10 mouse cellular contexts compared by ENCODE assay signal in genomic region chr14:54817791-54818190, GRCm38 (mm10). TPM values are rescaled to one million over a fixed set of nuclear protein-coding genes. Genes with fewer than 3 reads are reported as not detected.
DNase-seq lines count a peak whose midpoint lies in the region; ATAC-seq and TF ChIP-seq lines count a peak whose summit lies in the region.
"Had no signal": no experiment of that assay in that cellular context is flagged by ENCODE, and none has a peak within 500 bp of the region (broad histone marks: within the 10 kb centered on the region; RNA-seq: fewer than 3 reads in every experiment).

No protein-coding gene starts in this region.

- 13% methylated on average over 2 of the region's 2 CpGs for WGBS in cerebellum, adult 2 months

- intact Hi-C loops in left cerebral cortex, postnatal 14 days (cut with DNase I): loop anchor here (1.0 kb wide), 1 partner anchor 103 kb away; no protein-coding TSS in a partner anchor
- intact Hi-C loops in left cerebral cortex, postnatal 36 days (cut with DNase I): loop anchor here (1.0 kb wide), 1 partner anchor 103 kb away; no protein-coding TSS in a partner anchor

- no peaks in the 10 kb centered on the region for H3K4me1 ChIP-seq in cerebellum, adult 2 months (ENCODE audit: control insufficient read depth, insufficient read depth, low read length)

- no peak overlapping the region for H3K4me3 ChIP-seq in cerebellum, adult 2 months (replicated peaks; ENCODE audit: insufficient read depth, low read depth, low read length)

- TF ChIP-seq POLR2A in cerebellum, adult 2 months (IDR thresholded peaks at IDR 0.05; ENCODE audit: borderline replicate concordance, insufficient read depth, low read length): no peak

- peak; percentile 69 for TF ChIP-seq CTCF in cerebellum, adult 2 months (IDR thresholded peaks at IDR 0.05; ENCODE audit: borderline replicate concordance, insufficient read depth, low read depth, low read length)

- no peaks in the 10 kb centered on the region for H3K27me3 ChIP-seq in cerebellum, adult 2 months (ENCODE audit: control insufficient read depth, insufficient read depth, low read length)

- DNase-seq in adrenal gland, adult (ENCODE audit: inconsistent age in 2 of 2, low spot score in 1 of 2): peak; percentile 41 to 73
- DNase-seq in adrenal gland, postnatal 4 days (ENCODE audit: low spot score in 2 of 2): no peak
- peak; percentile 20 to 40 for DNase-seq in left cerebral cortex, postnatal 14 days (ENCODE audit: low spot score in 2 of 2)
- no peak for DNase-seq in left cerebral cortex, postnatal 36 days (ENCODE audit: low spot score in 2 of 2)
- peak; percentile 54 to 73 for DNase-seq in cerebellum, adult 2 months
- DNase-seq in induced T-regulatory cell, adult 2 months (ENCODE audit: low read depth): peak; percentile 30

- peak; percentile 97 for ATAC-seq in megakaryocyte progenitor cell, adult 5-6 weeks (replicated peaks; ENCODE audit: poor library complexity)
- no peak for ATAC-seq in inflammation-experienced regulatory T-cells, adult 6 months

- no peak overlapping the region for H3K27ac ChIP-seq in cerebellum, adult 2 months (ENCODE audit: insufficient read depth, low read length)

RNA-seq across cellular contexts. Expression of gene Rnf212b, which starts 3.9 kb away (rescaled TPM):
- total RNA-seq in adrenal gland, postnatal 4 days (2021): under 1 TPM; 0.37 to 0.42 TPM
- total RNA-seq in left cerebral cortex, postnatal 14 days (2021): not detected
- total RNA-seq in left cerebral cortex, postnatal 36 days (2021): not detected
- polyA plus RNA-seq in cerebellum, adult 2 months (2012; rRNA removed): not detected in 2 replicates
- total RNA-seq in megakaryocyte progenitor cell, adult 5-6 weeks (2015): not detected in 2 replicates
- total RNA-seq in megakaryocyte progenitor cell, adult 5-6 weeks (2017): not detected in 2 replicates
- polyA plus RNA-seq in inflammation-experienced regulatory T-cells, adult 6 months (2017; shearing (Covaris generic)): not detected
- polyA plus RNA-seq: C2C12; gonadal fat pad, adult 2 months had no signal

RNA-seq across cellular contexts. Expression of gene Slc7a8, which starts 36.0 kb away (rescaled TPM):
- total RNA-seq in adrenal gland, postnatal 4 days (2021): 10 to 100 TPM; 60.0 to 66.7 TPM
- total RNA-seq in left cerebral cortex, postnatal 14 days (2021): 10 to 100 TPM; 68.7 to 70.6 TPM
- 10 to 100 TPM; 54.7 to 64.8 TPM for total RNA-seq in left cerebral cortex, postnatal 36 days (2021)
- polyA plus RNA-seq in cerebellum, adult 2 months (2012; rRNA removed): 37.1 and 41.6 TPM in 2 replicates
- 4.7 and 7.7 TPM in 2 replicates for total RNA-seq in megakaryocyte progenitor cell, adult 5-6 weeks (2015)
- total RNA-seq in megakaryocyte progenitor cell, adult 5-6 weeks (2017): 1.4 and 2.0 TPM in 2 replicates
- under 1 TPM in 2 of 3 experiments, not detected in 1; 0.20 to 0.29 TPM for polyA plus RNA-seq in inflammation-experienced regulatory T-cells, adult 6 months (2017; shearing (Covaris generic))
- polyA plus RNA-seq: C2C12 had no signal

RNA-seq across cellular contexts. Expression of gene Homez, which starts 53.0 kb away (rescaled TPM):
- total RNA-seq in adrenal gland, postnatal 4 days (2021): 10 to 100 TPM; 17.9 to 18.3 TPM
- total RNA-seq in left cerebral cortex, postnatal 14 days (2021): 10 to 100 TPM; 11.5 to 16.7 TPM
- 10 to 100 TPM; 15.9 to 22.1 TPM for total RNA-seq in left cerebral cortex, postnatal 36 days (2021)
- 12.0 and 12.4 TPM in 2 replicates for polyA plus RNA-seq in cerebellum, adult 2 months (2012; rRNA removed)
- 9.6 and 20.5 TPM in 2 replicates for total RNA-seq in megakaryocyte progenitor cell, adult 5-6 weeks (2015)
- 10.0 and 15.0 TPM in 2 replicates for total RNA-seq in megakaryocyte progenitor cell, adult 5-6 weeks (2017)
- 1 to 10 TPM; 2.1 to 8.4 (median 7.9) TPM for polyA plus RNA-seq in inflammation-experienced regulatory T-cells, adult 6 months (2017; shearing (Covaris generic))

RNA-seq across cellular contexts. Expression of gene Ppp1r3e, which starts 59.6 kb away (rescaled TPM):
- total RNA-seq in adrenal gland, postnatal 4 days (2021): 10 to 100 TPM; 16.9 to 21.0 TPM
- 10 to 100 TPM; 18.2 to 19.1 TPM for total RNA-seq in left cerebral cortex, postnatal 14 days (2021)
- 10 to 100 TPM; 15.2 to 17.2 TPM for total RNA-seq in left cerebral cortex, postnatal 36 days (2021)
- polyA plus RNA-seq in cerebellum, adult 2 months (2012; rRNA removed): 21.6 and 22.1 TPM in 2 replicates
- total RNA-seq in megakaryocyte progenitor cell, adult 5-6 weeks (2015): 19.0 and 26.3 TPM in 2 replicates
- total RNA-seq in megakaryocyte progenitor cell, adult 5-6 weeks (2017): 2.8 and 5.0 TPM in 2 replicates
- polyA plus RNA-seq in inflammation-experienced regulatory T-cells, adult 6 months (2017; shearing (Covaris generic)): 1 to 10 TPM in 2 of 3 experiments, not detected in 1; 2.4 to 4.1 TPM

Comparison
In these comparisons a context has a peak if more than half of its experiments do, and no peak if none do; other contexts are left out.
1. DNase-seq: peak in adrenal gland, adult (2 of 2), left cerebral cortex, postnatal 14 days (2 of 2), cerebellum, adult 2 months (2 of 2) and induced T-regulatory cell, adult 2 months (single experiment); none in adrenal gland, postnatal 4 days (0 of 2) and left cerebral cortex, postnatal 36 days (0 of 2).
2. RNA of gene Slc7a8, which starts 36.0 kb away (total RNA-seq): 68.7 to 70.6 TPM in left cerebral cortex, postnatal 14 days, 60.0 to 66.7 TPM in adrenal gland, postnatal 4 days and 54.7 to 64.8 TPM in left cerebral cortex, postnatal 36 days; 1.4 to 7.7 TPM in megakaryocyte progenitor cell, adult 5-6 weeks; every median in the first group is over 4 times any median in the second.